Mouse (Mus musculus): ENCODE results near the gene Got2.
"Not testable (repeated sequence)": the region's sequence is repeated elsewhere in the genome, so short reads cannot be mapped to it uniquely, and the experiment has no call there.

Gene Got2

GRCm38 (mm10) chr8:95882191-95882590, 6.2 kb downstream of the Got2 start:
- POLR2A ChIA-PET, result interaction anchor here in 2 of 4 experiments (1.1 to 1.6 kb wide), 3 partner anchors 15 to 29 kb away, joined by 3 to 4 read pairs (median 3); partner anchors contain the start of gene Slc38a7 (in 1 of the 2)
- CTCF ChIA-PET, result interaction anchor here in 1 of 4 experiments (1.1 kb wide), 1 partner anchor 185 kb away, joined by 4 read pairs; no protein-coding TSS in a partner anchor

GRCm38 (mm10) chr8:95881576-95881975, 6.8 kb downstream of the Got2 start:
- ChIA-PET POLR2A (interaction anchor here in 2 of 4 experiments (0.7 to 1.6 kb wide), 4 partner anchors 15 to 730 kb away, joined by 3 to 5 read pairs (median 4); partner anchors contain the start of gene Slc38a7 (in 1 of the 2)), CTCF (interaction anchor here in 1 of 4 experiments (1.1 kb wide), 1 partner anchor 185 kb away, joined by 4 read pairs; no protein-coding TSS in a partner anchor)

- ChIA-PET POLR2A (interaction anchor here in 1 of 4 experiments (2.8 to 4.2 kb wide), 2 partner anchors 22 to 27 kb away, joined by 14 to 16 read pairs; partner anchors contain the start of gene Slc38a7), CTCF (interaction anchor here in 1 of 4 experiments (1.0 kb wide), 1 partner anchor 31 kb away, joined by 4 read pairs; no protein-coding TSS in a partner anchor)
These were observed 8.5 kb downstream of the Got2 start for GRCm38 (mm10) chr8:95879823-95880222.

GRCm38 (mm10) chr8:95878176-95878962, 10.0 kb downstream of the Got2 start:
- CTCF ChIA-PET, result interaction anchor here in 3 of 4 experiments (0.6 to 1.8 kb wide), 6 partner anchors 8 to 277 kb away, joined by 3 to 5 read pairs (median 3); no protein-coding TSS in a partner anchor
- POLR2A ChIA-PET, result interaction anchor here (0.6 to 4.2 kb wide), 20 partner anchors 10 to 333 kb away, joined by 3 to 16 read pairs (median 4); partner anchors contain the start of genes Got2 (in 3 of the 4), Slc38a7 (in 3 of the 4), Sap18b (in 1 of the 4) and Setd6 (in 1 of the 4)

- CTCF ChIA-PET, result no interaction called here
- POLR2A ChIA-PET, result interaction anchor here in 1 of 4 experiments (1.5 kb wide), 2 partner anchors 10 to 12 kb away, joined by 3 to 4 read pairs; no protein-coding TSS in a partner anchor
These were observed 13.1 kb downstream of the Got2 start for GRCm38 (mm10) chr8:95875270-95875669.

- POLR2A ChIA-PET, result interaction anchor here (0.6 to 2.8 kb wide), 6 partner anchors 18 to 96 kb away, joined by 3 to 9 read pairs (median 4); partner anchors contain the start of gene Slc38a7 (in 3 of the 4)
- CTCF ChIA-PET, result interaction anchor here in 1 of 4 experiments (0.6 kb wide), 1 partner anchor 179 kb away, joined by 3 read pairs; no protein-coding TSS in a partner anchor
These were observed 16.7 kb downstream of the Got2 start for GRCm38 (mm10) chr8:95871690-95872089.

- CTCF ChIA-PET, result not testable (repeated sequence)
These were observed 23.5 kb downstream of the Got2 start for GRCm38 (mm10) chr8:95864851-95865250.

GRCm38 (mm10) chr8:95863761-95864440, 24.4 kb downstream of the Got2 start:
- POLR2A ChIA-PET, result interaction anchor here (0.7 to 3.3 kb wide), 13 partner anchors 9 to 319 kb away, joined by 3 to 29 read pairs (median 3); partner anchors contain the start of gene Slc38a7 (in 3 of the 4)
- CTCF ChIA-PET, result not testable (repeated sequence)

More at GRCm38 (mm10) chr8:95864851-95865250, 23.5 kb downstream of the Got2 start:
- POLR2A ChIA-PET, result interaction anchor here in 2 of 4 experiments (0.9 to 1.0 kb wide), 2 partner anchors 12 kb away, joined by 4 to 6 read pairs; partner anchors contain the start of gene Slc38a7 (in 2 of the 2)

- ChIA-PET CTCF (interaction anchor here in 2 of 4 experiments (1.0 to 2.0 kb wide), 4 partner anchors 34 to 255 kb away, joined by 3 to 8 read pairs (median 4); partner anchors contain the start of gene Got2 (in 1 of the 2)), POLR2A (interaction anchor here (0.6 to 4.2 kb wide), 40 partner anchors 9 to 1216 kb away, joined by 3 to 55 read pairs (median 6); partner anchors contain the start of genes Setd6 (in 2 of the 4), Cnot1 (in 1 of the 4), Sap18b (in 1 of the 4) and Usb1 (in 1 of the 4))
These were observed 34.2 kb downstream of the Got2 start for GRCm38 (mm10) chr8:95854174-95854573.

- ChIA-PET POLR2A (interaction anchor here (0.6 to 4.2 kb wide), 97 partner anchors 8 to 521 kb away, joined by 3 to 55 read pairs (median 4); partner anchors contain the start of genes Cnot1 (in 2 of the 4), Got2 (in 2 of the 4), Setd6 (in 2 of the 4) and Cfap20 (in 1 of the 4)), CTCF (interaction anchor here (0.6 to 2.0 kb wide), 10 partner anchors 8 to 254 kb away, joined by 3 to 8 read pairs (median 4); partner anchors contain the start of gene Got2 (in 2 of the 4))
These were observed 35.1 kb downstream of the Got2 start, which contains the start of gene Slc38a7 for GRCm38 (mm10) chr8:95853102-95853843. TSS of gene Slc38a7 (minus strand) at chr8:95853539.

- CTCF ChIA-PET, result interaction anchor here in 2 of 4 experiments (1.1 to 2.0 kb wide), 4 partner anchors 16 to 63 kb away, joined by 3 to 8 read pairs (median 4); partner anchors contain the start of gene Got2 (in 2 of the 2)
- POLR2A ChIA-PET, result interaction anchor here (0.6 to 4.2 kb wide), 63 partner anchors 7 to 418 kb away, joined by 3 to 55 read pairs (median 4); partner anchors contain the start of genes Got2 (in 2 of the 4), Cfap20 (in 1 of the 4), Cnot1 (in 1 of the 4) and Ndrg4 (in 1 of the 4)
These were observed 36.1 kb downstream of the Got2 start for GRCm38 (mm10) chr8:95852290-95852689.

- POLR2A ChIA-PET, result interaction anchor here in 3 of 4 experiments (0.6 to 4.2 kb wide), 6 partner anchors 9 to 1162 kb away, joined by 4 to 55 read pairs (median 8); no protein-coding TSS in a partner anchor
- CTCF ChIA-PET, result no interaction called here
These were observed 38.0 kb downstream of the Got2 start for GRCm38 (mm10) chr8:95850326-95850725.

- ChIA-PET CTCF (interaction anchor here in 2 of 4 experiments (0.7 to 0.8 kb wide), 4 partner anchors 31 to 1855 kb away, joined by 3 to 10 read pairs (median 4); no protein-coding TSS in a partner anchor), POLR2A (interaction anchor here in 2 of 4 experiments (0.5 to 2.5 kb wide), 4 partner anchors 12 to 30 kb away, joined by 3 to 8 read pairs (median 4); no protein-coding TSS in a partner anchor)
These were observed 39.4 kb downstream of the Got2 start for GRCm38 (mm10) chr8:95848734-95849464.

GRCm38 (mm10) chr8:95848061-95848551, 40.2 kb downstream of the Got2 start:
- CTCF ChIA-PET, result no interaction called here
- POLR2A ChIA-PET, result interaction anchor here in 1 of 4 experiments (1.0 to 2.5 kb wide), 4 partner anchors 11 to 31 kb away, joined by 3 to 8 read pairs (median 4); no protein-coding TSS in a partner anchor

- POLR2A ChIA-PET, result interaction anchor here (0.6 to 3.0 kb wide), 15 partner anchors 8 to 243 kb away, joined by 3 to 20 read pairs (median 5); partner anchors contain the start of genes Got2 (in 2 of the 4), Slc38a7 (in 2 of the 4) and Cnot1 (in 1 of the 4)
- CTCF ChIA-PET, result interaction anchor here (0.5 to 1.7 kb wide), 7 partner anchors 9 to 284 kb away, joined by 3 to 5 read pairs (median 4); partner anchors contain the start of gene Slc38a7 (in 1 of the 4)
These were observed 43.3 kb downstream of the Got2 start for GRCm38 (mm10) chr8:95845026-95845425.

Data from embryonic stem cell, embryonic (primary cell).